Mouse (Mus musculus): ENCODE measurements at regions not wholly inside any gene's neighbourhood (a gene's known extent, or its start where the extent isn't known, plus 50 kb on each side); places are given as distances from the start of the nearest gene placed in this dataset.

GRCm38 (mm10) chr2:167858346-167858745 is 73.5 kb upstream of the Ptpn1 start:
- H3K4me3 ChIP-seq: no peak overlapping the region
- no peaks in the 10 kb centered on the region for H3K27me3 ChIP-seq
- H3K9me3 ChIP-seq: no peaks in the 10 kb centered on the region
- no peak overlapping the region for H3K9ac ChIP-seq
- 60% methylated on average over 10 of the region's 10 CpGs for WGBS
- no peak overlapping the region for H3K27ac ChIP-seq
- no peaks in the 10 kb centered on the region for H3K36me3 ChIP-seq
- ATAC-seq (ENCODE audit: insufficient number of reproducible peaks, low FRiP score, low TSS enrichment, low read depth): no peak
- H3K4me1 ChIP-seq: peaks cover 30% of the 10 kb centered on the region
- no peak overlapping the region for H3K4me2 ChIP-seq

GRCm38 (mm10) chr2:167857911-167858310 is 73.9 kb upstream of the Ptpn1 start:
- Histone ChIP-seq H3K9ac (no peak overlapping the region), H3K4me1 (peaks cover 32% of the 10 kb centered on the region), H3K4me2 (no peak overlapping the region), H3K4me3 (no peak overlapping the region), H3K27ac (no peak overlapping the region), H3K9me3 (no peaks in the 10 kb centered on the region), H3K27me3 (no peaks in the 10 kb centered on the region), H3K36me3 (no peaks in the 10 kb centered on the region)
- 66% methylated on average over 8 of the region's 8 CpGs for WGBS
- no peak for ATAC-seq (ENCODE audit: insufficient number of reproducible peaks, low FRiP score, low TSS enrichment, low read depth)

GRCm38 (mm10) chr2:167856920-167857475 is 74.9 kb upstream of the Ptpn1 start:
- Histone ChIP-seq H3K27me3 (no peaks in the 10 kb centered on the region), H3K9me3 (no peaks in the 10 kb centered on the region), H3K27ac (no peak overlapping the region), H3K4me3 (no peak overlapping the region), H3K4me2 (no peak overlapping the region), H3K9ac (no peak overlapping the region), H3K4me1 (peaks cover 39% of the 10 kb centered on the region), H3K36me3 (no peaks in the 10 kb centered on the region)
- no peak for ATAC-seq (ENCODE audit: insufficient number of reproducible peaks, low FRiP score, low TSS enrichment, low read depth)
- WGBS: 57% methylated on average over 10 of the region's 10 CpGs

GRCm38 (mm10) chr2:167856020-167856419 is 75.8 kb upstream of the Ptpn1 start:
- Histone ChIP-seq H3K27me3 (no peaks in the 10 kb centered on the region), H3K36me3 (no peaks in the 10 kb centered on the region), H3K4me2 (no peak overlapping the region), H3K9ac (no peak overlapping the region), H3K4me3 (no peak overlapping the region), H3K27ac (no peak overlapping the region), H3K9me3 (no peaks in the 10 kb centered on the region), H3K4me1 (peaks cover 46% of the 10 kb centered on the region)
- WGBS: 58% methylated on average over 3 of the region's 3 CpGs
- no peak for ATAC-seq (ENCODE audit: insufficient number of reproducible peaks, low FRiP score, low TSS enrichment, low read depth)

GRCm38 (mm10) chr2:167854060-167854459 is 77.8 kb upstream of the Ptpn1 start:
- no peak for ATAC-seq (ENCODE audit: insufficient number of reproducible peaks, low FRiP score, low TSS enrichment, low read depth)
- H3K4me1 ChIP-seq: peaks cover 35% of the 10 kb centered on the region
- no peaks in the 10 kb centered on the region for H3K27me3 ChIP-seq
- no peak overlapping the region for H3K9ac ChIP-seq
- no peaks in the 10 kb centered on the region for H3K36me3 ChIP-seq
- no peak overlapping the region for H3K4me2 ChIP-seq
- WGBS: 74% methylated on average over 1 of the region's 1 CpGs
- no peak overlapping the region for H3K27ac ChIP-seq
- H3K4me3 ChIP-seq: no peak overlapping the region
- no peaks in the 10 kb centered on the region for H3K9me3 ChIP-seq

- Histone ChIP-seq H3K4me3 (no peak overlapping the region), H3K4me2 (no peak overlapping the region), H3K36me3 (no peaks in the 10 kb centered on the region), H3K4me1 (peaks cover 40% of the 10 kb centered on the region), H3K9me3 (no peaks in the 10 kb centered on the region), H3K9ac (no peak overlapping the region), H3K27ac (no peak overlapping the region), H3K27me3 (no peaks in the 10 kb centered on the region)
- no peak for ATAC-seq (ENCODE audit: insufficient number of reproducible peaks, low FRiP score, low TSS enrichment, low read depth)
- 61% methylated on average over 8 of the region's 8 CpGs for WGBS
Measured at GRCm38 (mm10) chr2:167853411-167853821, 78.4 kb upstream of the Ptpn1 start.

- Histone ChIP-seq H3K27ac (no peak overlapping the region), H3K27me3 (no peaks in the 10 kb centered on the region), H3K4me3 (no peak overlapping the region), H3K9ac (no peak overlapping the region), H3K4me1 (peaks cover 40% of the 10 kb centered on the region), H3K4me2 (no peak overlapping the region), H3K9me3 (no peaks in the 10 kb centered on the region), H3K36me3 (no peaks in the 10 kb centered on the region)
- WGBS: 72% methylated on average over 9 of the region's 9 CpGs
- no peak for ATAC-seq (ENCODE audit: insufficient number of reproducible peaks, low FRiP score, low TSS enrichment, low read depth)
Measured at GRCm38 (mm10) chr2:167852582-167852981, 79.3 kb upstream of the Ptpn1 start.

GRCm38 (mm10) chr2:167851216-167851896 is 80.5 kb upstream of the Ptpn1 start:
- ATAC-seq (ENCODE audit: insufficient number of reproducible peaks, low FRiP score, low TSS enrichment, low read depth): no peak
- H3K9ac ChIP-seq: no peak overlapping the region
- H3K4me2 ChIP-seq: no peak overlapping the region

GRCm38 (mm10) chr2:167849999-167850552 is 81.8 kb upstream of the Ptpn1 start:
- Histone ChIP-seq H3K4me1 (peaks cover 31% of the 10 kb centered on the region), H3K4me3 (no peak overlapping the region), H3K9ac (no peak overlapping the region), H3K27me3 (no peaks in the 10 kb centered on the region), H3K9me3 (no peaks in the 10 kb centered on the region), H3K4me2 (no peak overlapping the region), H3K36me3 (no peaks in the 10 kb centered on the region), H3K27ac (no peak overlapping the region)
- ATAC-seq (ENCODE audit: insufficient number of reproducible peaks, low FRiP score, low TSS enrichment, low read depth): no peak
- 68% methylated on average over 10 of the region's 10 CpGs for WGBS

More at GRCm38 (mm10) chr2:167851216-167851896, 80.5 kb upstream of the Ptpn1 start:
- H3K4me1 ChIP-seq: peaks cover 34% of the 10 kb centered on the region
- no peaks in the 10 kb centered on the region for H3K36me3 ChIP-seq
- no peaks in the 10 kb centered on the region for H3K9me3 ChIP-seq
- no peaks in the 10 kb centered on the region for H3K27me3 ChIP-seq
- no peak overlapping the region for H3K4me3 ChIP-seq
- WGBS: 38% methylated on average over 11 of the region's 11 CpGs
- no peak overlapping the region for H3K27ac ChIP-seq

GRCm38 (mm10) chr2:167848468-167849440 is 83.1 kb upstream of the Ptpn1 start:
- no peak overlapping the region for H3K27ac ChIP-seq
- no peak overlapping the region for H3K4me3 ChIP-seq
- no peak for ATAC-seq (ENCODE audit: insufficient number of reproducible peaks, low FRiP score, low TSS enrichment, low read depth)
- no peak overlapping the region for H3K4me2 ChIP-seq
- H3K9me3 ChIP-seq: no peaks in the 10 kb centered on the region
- no peaks in the 10 kb centered on the region for H3K36me3 ChIP-seq
- peaks cover 31% of the 10 kb centered on the region for H3K4me1 ChIP-seq
- WGBS: 61% methylated on average over 7 of the region's 7 CpGs
- no peak overlapping the region for H3K9ac ChIP-seq
- H3K27me3 ChIP-seq: no peaks in the 10 kb centered on the region

GRCm38 (mm10) chr2:167847281-167848077 is 84.4 kb upstream of the Ptpn1 start:
- Histone ChIP-seq H3K9ac (no peak overlapping the region), H3K36me3 (no peaks in the 10 kb centered on the region), H3K4me1 (peaks cover 24% of the 10 kb centered on the region), H3K27ac (no peak overlapping the region), H3K9me3 (no peaks in the 10 kb centered on the region), H3K4me2 (no peak overlapping the region), H3K27me3 (no peaks in the 10 kb centered on the region), H3K4me3 (no peak overlapping the region)
- WGBS: 81% methylated on average over 12 of the region's 12 CpGs
- no peak for ATAC-seq (ENCODE audit: insufficient number of reproducible peaks, low FRiP score, low TSS enrichment, low read depth)

Data from limb, embryonic 15.5 days (tissue).